Mouse (Mus musculus) lung, adult 2 months (tissue): ENCODE data around the gene Nacc1. TPM values are rescaled to one million over a fixed set of nuclear protein-coding genes. Genes with fewer than 3 reads are reported as not detected.
"Not testable (repeated sequence)": the region's sequence is repeated elsewhere in the genome, so short reads cannot be mapped to it uniquely, and the experiment has no call there.

ENCODE experiments used
- DNase-seq: peaks from one replicate; pipeline ENCODE4 v3.0.0; 2022
- H3K4me1 ChIP-seq: fragments of 200-500 bp; 2 replicates; pipeline ENCODE4 v1.6.1; 2011; ENCODE audit warnings: low read length; ENCODE audit not compliant: control insufficient read depth, insufficient read depth
- H3K4me3 ChIP-seq: fragments of 200-500 bp; replicated peaks from 2 replicates; pipeline ENCODE3; 2011; ENCODE audit warnings: low read depth, mild to moderate bottlenecking, control low read depth, low read length; ENCODE audit errors: extremely low read depth
- CTCF ChIP-seq: fragments of 200-500 bp; IDR thresholded peaks from 2 replicates; pipeline ENCODE4 v1.5.1; 2011; ENCODE audit warnings: mild to moderate bottlenecking, low read length, control low read depth; ENCODE audit not compliant: insufficient read depth
- POLR2A ChIP-seq: fragments of 200-500 bp; IDR thresholded peaks from 2 replicates; pipeline ENCODE4 v1.6.1; 2011; ENCODE audit warnings: low read depth, mild to moderate bottlenecking, control low read depth, low read length, borderline replicate concordance; ENCODE audit errors: extremely low read depth
- WGBS: fragments of 180-500 bp; shearing (Covaris S2); methylation state at CpG from one replicate; pipeline ENCODE4 v1.1.7; 2018; 5-methylcytosine and 5-hydroxymethylcytosine counted together
- polyA plus RNA-seq: library from polyadenylated mRNA; depleted of rRNA; stranded (reverse); fragments of >200 nt; gene quantifications from 2 replicates; pipeline ENCODE4 v1.2.3, GENCODE M21; 2012

The Nacc1 gene
- polyA plus RNA-seq, 1 experiment, result 81.8 TPM

DNA sequence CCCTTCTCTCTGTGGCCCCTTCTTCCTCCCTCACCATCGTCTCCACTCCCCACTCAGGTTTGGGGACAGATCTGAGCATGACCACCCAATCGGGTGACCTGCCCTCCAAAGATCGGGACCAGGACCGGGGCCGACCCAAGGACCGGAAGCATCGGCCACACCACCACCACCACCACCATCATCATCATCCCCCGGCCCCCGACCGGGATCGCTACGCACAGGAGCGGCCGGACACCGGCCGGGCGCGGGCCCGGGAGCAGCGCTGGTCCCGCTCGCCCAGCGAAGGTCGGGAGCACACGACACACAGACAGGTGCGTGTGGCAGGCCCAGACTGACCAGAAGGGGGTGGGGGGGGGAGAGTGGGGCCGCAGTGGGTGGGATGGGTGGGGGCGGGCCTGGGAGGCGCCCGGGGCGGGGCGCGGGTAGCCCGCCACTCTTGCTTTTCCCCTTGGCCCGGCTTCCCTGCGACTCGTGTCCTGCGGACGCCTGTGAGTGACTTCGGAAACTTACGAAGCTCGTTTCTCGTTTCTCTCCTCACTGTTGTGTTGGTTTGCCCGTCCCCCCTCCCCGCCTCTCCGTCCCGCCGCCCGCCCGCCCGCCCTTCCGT lies 49.0 kb downstream of the Nacc1 start:
- DNase-seq, result no peak
- peak overlapping the region; percentile 85 for H3K4me3 ChIP-seq
- TF ChIP-seq CTCF (no peak), POLR2A (no peak)
- H3K4me1 ChIP-seq, result no peaks in the 10 kb centered on the region
- WGBS, result 1% methylated on average over 46 of the region's 52 CpGs

DNA sequence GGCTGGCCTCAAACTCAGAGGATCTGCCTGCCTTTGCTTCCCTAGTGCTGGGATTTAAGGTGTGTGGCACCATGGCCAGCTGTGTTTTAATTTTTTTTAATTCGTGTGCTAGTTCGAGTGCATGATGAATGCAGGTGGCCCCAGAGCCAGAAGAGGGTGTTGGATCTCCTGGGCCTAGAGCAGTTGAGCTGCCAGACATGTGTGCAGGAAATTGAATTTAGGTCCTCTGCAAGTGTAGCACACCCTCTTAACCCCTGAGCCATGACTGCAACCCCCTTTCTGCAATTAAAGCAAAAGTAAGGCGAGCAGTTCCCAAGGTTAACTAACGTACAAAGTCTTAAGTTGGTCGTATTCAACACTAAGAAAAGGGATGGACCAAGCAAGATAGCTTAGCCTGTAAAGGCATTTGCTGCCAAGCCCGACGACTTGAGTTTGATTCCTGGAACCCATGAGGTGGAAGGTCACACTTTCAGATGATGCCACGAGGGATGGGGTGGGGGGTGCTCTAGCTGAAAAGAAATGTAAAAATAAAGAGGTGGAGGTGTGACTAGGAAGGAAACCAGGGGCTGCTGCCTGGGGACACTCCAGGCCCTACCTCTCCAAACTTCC lies 49.6 kb downstream of the Nacc1 start:
- H3K4me3 ChIP-seq, result peak overlapping the region; percentile 85
- no peak for DNase-seq
- TF ChIP-seq CTCF (no peak), POLR2A (no peak)
- WGBS, result 45% methylated on average over 8 of the region's 8 CpGs
- H3K4me1 ChIP-seq, result no peaks in the 10 kb centered on the region

DNA sequence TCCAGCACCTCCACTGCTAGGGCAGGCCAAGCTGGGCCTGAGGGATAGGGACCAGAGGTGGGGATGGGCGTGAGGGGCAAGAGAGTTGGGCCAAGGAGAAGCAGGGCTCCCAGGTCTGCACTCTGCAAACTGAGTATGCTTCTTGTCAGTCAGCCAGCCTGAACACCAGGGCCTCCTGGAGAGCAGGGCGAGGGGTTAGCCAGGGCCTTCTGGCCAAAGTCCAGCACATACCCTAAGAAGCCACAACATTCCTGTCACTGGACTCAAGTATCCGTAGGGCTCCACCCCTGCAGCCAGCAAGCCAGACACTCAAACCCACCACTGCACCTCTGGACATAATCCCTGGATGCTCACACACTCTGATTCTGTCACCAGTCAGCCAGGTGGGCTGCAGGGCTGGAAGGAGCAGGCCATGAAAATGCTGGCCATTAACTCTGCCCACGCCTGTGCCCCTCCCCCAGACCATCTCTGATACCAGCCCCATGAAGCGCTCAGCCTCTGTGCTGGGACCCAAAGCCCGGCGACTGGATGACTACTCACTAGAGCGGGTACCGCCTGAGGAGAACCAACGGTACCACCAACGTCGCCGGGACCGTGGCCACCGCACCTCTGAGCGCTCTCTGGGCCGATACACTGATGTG lies 51.5 kb downstream of the Nacc1 start:
- no peaks in the 10 kb centered on the region for H3K4me1 ChIP-seq
- no peak overlapping the region for H3K4me3 ChIP-seq
- 87% methylated on average over 17 of the region's 17 CpGs for WGBS
- TF ChIP-seq POLR2A, result no peak
- DNase-seq, result no peak

- Histone ChIP-seq H3K4me1 (no peaks in the 10 kb centered on the region), H3K4me3 (no peak overlapping the region)
- TF ChIP-seq POLR2A (no peak), CTCF (no peak)
- DNase-seq, result no peak
- WGBS, result 74% methylated on average over 14 of the region's 14 CpGs
Observed at GRCm38 (mm10) chr8:84635397-84636050, 52.1 kb downstream of the Nacc1 start.

GRCm38 (mm10) chr8:84634849-84635304 lies 52.8 kb downstream of the Nacc1 start:
- TF ChIP-seq POLR2A (no peak), CTCF (no peak)
- DNase-seq, result no peak
- Histone ChIP-seq H3K4me3 (no peak overlapping the region), H3K4me1 (no peaks in the 10 kb centered on the region)
- WGBS, result 63% methylated on average over 9 of the region's 9 CpGs

DNA sequence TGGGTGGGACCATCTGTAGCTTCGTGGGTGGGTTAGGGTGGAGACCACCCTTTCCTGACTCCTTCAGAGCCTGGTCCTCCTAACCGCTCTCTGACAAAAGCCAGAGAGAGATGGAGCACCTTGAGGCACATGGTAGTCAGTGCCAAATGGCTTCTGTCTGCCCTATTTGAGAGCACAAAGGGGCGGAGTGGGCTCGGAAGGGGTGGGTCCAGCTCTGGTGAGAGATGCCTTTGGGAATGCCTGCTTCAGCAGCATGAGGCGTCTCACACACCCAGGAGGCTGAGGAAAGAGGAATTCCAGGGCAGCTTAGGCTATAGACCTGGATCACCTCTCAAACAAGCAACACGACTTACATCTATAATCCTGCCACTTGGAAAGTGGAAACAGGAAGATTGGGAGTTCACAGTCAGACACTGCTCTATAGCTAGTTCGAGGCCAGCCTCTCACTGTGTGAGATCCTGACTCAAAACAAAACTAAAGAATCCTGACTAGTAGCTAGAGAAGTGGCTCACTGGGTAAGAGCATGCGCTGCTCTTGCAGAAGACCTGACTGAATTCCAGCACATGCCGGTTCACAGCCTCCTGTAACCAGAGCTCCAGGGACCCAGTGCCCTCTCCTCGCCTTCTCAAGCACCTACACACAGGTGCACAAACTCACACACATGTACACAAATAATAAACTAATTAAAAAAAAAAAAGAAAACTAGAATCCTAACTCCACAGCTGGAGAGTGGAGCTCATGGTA lies 53.6 kb downstream of the Nacc1 start:
- no peak overlapping the region for H3K4me3 ChIP-seq
- 56% methylated on average over 10 of the region's 10 CpGs for WGBS
- H3K4me1 ChIP-seq, result no peaks in the 10 kb centered on the region
- no peak for DNase-seq
- TF ChIP-seq CTCF (no peak), POLR2A (no peak)

DNA sequence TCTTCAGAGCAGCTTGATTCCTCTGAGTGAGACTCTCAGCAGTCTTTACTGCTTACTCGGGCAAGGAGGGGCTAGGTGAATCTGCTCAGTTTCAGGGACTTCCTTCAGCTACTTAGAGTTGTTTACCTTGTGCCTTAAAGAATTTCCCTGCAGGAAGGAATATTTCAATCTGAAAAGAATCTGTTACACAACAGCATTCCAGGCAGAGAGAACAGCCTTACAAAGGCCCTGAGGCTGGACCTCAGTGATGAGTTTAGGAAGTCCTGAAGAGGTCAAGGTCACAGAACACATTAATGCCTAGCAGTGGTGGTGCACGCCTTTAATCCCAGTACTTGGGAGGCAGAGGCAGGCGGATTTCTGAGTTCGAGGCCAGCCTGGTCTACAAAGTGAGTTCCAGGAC lies 55.8 kb downstream of the Nacc1 start:
- TF ChIP-seq CTCF (no peak), POLR2A (no peak)
- DNase-seq, result no peak
- 80% methylated on average over 4 of the region's 4 CpGs for WGBS

DNA sequence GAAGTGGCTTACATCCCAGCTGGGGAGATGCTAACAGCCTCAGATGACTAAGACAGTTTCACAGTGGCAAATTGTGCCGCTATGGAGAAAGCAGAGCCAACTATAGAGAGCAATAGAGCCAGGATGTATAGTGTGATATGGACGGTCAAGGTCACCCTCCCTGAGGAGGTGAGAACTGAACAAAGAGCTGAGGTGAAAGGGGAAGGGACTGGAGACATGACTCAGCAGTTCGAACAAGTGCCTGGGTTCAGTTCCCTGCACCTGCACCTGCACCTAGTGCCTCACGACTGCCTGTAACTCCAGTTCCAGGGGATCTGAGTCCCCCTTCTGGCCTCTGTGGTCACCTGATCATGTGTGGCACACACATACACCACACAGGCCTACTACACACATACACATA lies 57.5 kb downstream of the Nacc1 start:
- WGBS, result 75% methylated on average over 4 of the region's 4 CpGs
- no peak overlapping the region for H3K4me3 ChIP-seq
- DNase-seq, result no peak
- no peaks in the 10 kb centered on the region for H3K4me1 ChIP-seq
- TF ChIP-seq POLR2A (no peak), CTCF (no peak)

More for the DNA sequence above, 55.8 kb downstream of the Nacc1 start:
- Histone ChIP-seq H3K4me1 (no peaks in the 10 kb centered on the region), H3K4me3 (no peak overlapping the region)

DNA sequence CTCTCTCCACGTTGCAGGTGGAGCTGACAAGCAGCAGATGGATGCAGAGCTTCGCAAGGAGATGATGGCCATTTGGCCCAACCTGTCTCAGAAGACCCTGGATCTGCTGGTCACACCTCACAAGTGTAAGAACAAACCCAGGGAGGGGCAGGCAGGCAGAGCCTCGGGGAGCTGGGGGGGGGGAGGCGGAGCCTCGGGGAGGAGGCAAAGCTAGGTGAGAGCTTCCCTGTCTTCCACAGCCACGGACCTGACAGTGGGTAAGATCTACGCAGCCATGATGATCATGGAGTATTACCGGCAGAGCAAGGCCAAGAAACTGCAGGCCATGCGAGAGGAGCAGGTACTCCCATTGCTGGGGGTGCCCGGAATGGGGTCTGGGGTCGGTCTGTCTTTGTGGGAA lies 58.1 kb downstream of the Nacc1 start:
- TF ChIP-seq CTCF (no peak), POLR2A (no peak)
- no peak for DNase-seq
- Histone ChIP-seq H3K4me3 (no peak overlapping the region), H3K4me1 (no peaks in the 10 kb centered on the region)
- 64% methylated on average over 11 of the region's 11 CpGs for WGBS

GRCm38 (mm10) chr8:84623425-84623824 lies 64.2 kb downstream of the Nacc1 start:
- 79% methylated on average over 4 of the region's 4 CpGs for WGBS

More at GRCm38 (mm10) chr8:84623425-84623824, 64.2 kb downstream of the Nacc1 start:
- not testable (repeated sequence) for H3K4me1 ChIP-seq, DNase-seq, H3K4me3 ChIP-seq
